Mouse (Mus musculus) frontal cortex, adult (tissue): ENCODE results near the gene Ak4.
A peak's percentile ranks its signal among the peaks of the same experiment; 100 is the strongest.
"Not testable (repeated sequence)": the region's sequence is repeated elsewhere in the genome, so short reads cannot be mapped to it uniquely, and the experiment has no call there.

Experiments used
- ATAC-seq: cut with Nextera tagmentation; 2 replicates; pipeline ENCODE4 v1.9.2; 2017; ENCODE audit warnings: mild to moderate bottlenecking, moderate library complexity, mixed read lengths; ENCODE audit not compliant: low TSS enrichment

Gene Ak4

GRCm38 (mm10) chr4:101419151-101419910 lies at the start of gene Ak4:
Gene Ak4, plus strand, starts transcription at chr4:101419277.
- peak; percentile 78 for ATAC-seq

- no peak for ATAC-seq
These were observed 49.3 kb upstream of the Ak4 start for GRCm38 (mm10) chr4:101369738-101370275.

- no peak for ATAC-seq
These were observed 46.8 kb upstream of the Ak4 start for GRCm38 (mm10) chr4:101372283-101372682.

GRCm38 (mm10) chr4:101372751-101373150 lies 46.3 kb upstream of the Ak4 start:
- ATAC-seq: no peak

GRCm38 (mm10) chr4:101374104-101374503 lies 45.0 kb upstream of the Ak4 start:
- ATAC-seq: no peak

GRCm38 (mm10) chr4:101376835-101377234 lies 42.2 kb upstream of the Ak4 start:
- ATAC-seq: no peak

- ATAC-seq: no peak; the same call in 1 of the 2 replicates
These were observed 40.8 kb upstream of the Ak4 start for GRCm38 (mm10) chr4:101378241-101378640.

- peak; percentile 57 for ATAC-seq
These were observed 40.3 kb upstream of the Ak4 start for GRCm38 (mm10) chr4:101378778-101379177.

GRCm38 (mm10) chr4:101385002-101385401 lies 34.1 kb upstream of the Ak4 start:
- no peak for ATAC-seq

- ATAC-seq: no peak
These were observed 30.8 kb upstream of the Ak4 start for GRCm38 (mm10) chr4:101388246-101388645.

- not testable (repeated sequence) for ATAC-seq
These were observed 30.4 kb upstream of the Ak4 start for GRCm38 (mm10) chr4:101388656-101389055.

- no peak for ATAC-seq
These were observed 26.8 kb upstream of the Ak4 start for GRCm38 (mm10) chr4:101392229-101392628.

- no peak for ATAC-seq
These were observed 25.8 kb upstream of the Ak4 start for GRCm38 (mm10) chr4:101393292-101393711.

GRCm38 (mm10) chr4:101395021-101395533 lies 24.0 kb upstream of the Ak4 start:
- no peak for ATAC-seq

GRCm38 (mm10) chr4:101400025-101400594 lies 19.0 kb upstream of the Ak4 start:
- no peak for ATAC-seq

GRCm38 (mm10) chr4:101401945-101402344 lies 17.1 kb upstream of the Ak4 start:
- no peak for ATAC-seq

GRCm38 (mm10) chr4:101404863-101405262 lies 14.2 kb upstream of the Ak4 start:
- peak; percentile 89 for ATAC-seq

- no peak for ATAC-seq
These were observed 12.5 kb upstream of the Ak4 start for GRCm38 (mm10) chr4:101406411-101407196.

GRCm38 (mm10) chr4:101416966-101417365 lies 2.1 kb upstream of the Ak4 start:
- peak; percentile 62 for ATAC-seq

- peak; percentile 41 for ATAC-seq
These were observed 1.1 kb downstream of the Ak4 start for GRCm38 (mm10) chr4:101419911-101420880.

- ATAC-seq: no peak
These were observed 3.9 kb downstream of the Ak4 start for GRCm38 (mm10) chr4:101422996-101423395.
